Mouse (Mus musculus) limb, embryonic 10.5 days (tissue): ENCODE measurements around the gene Ss18l1. TPM values are rescaled to one million over a fixed set of nuclear protein-coding genes. Genes with fewer than 3 reads are reported as not detected.
A peak's percentile ranks its signal among the peaks of the same experiment; 100 is the strongest.

Experiments
- DNase-seq: peaks from one replicate; pipeline ENCODE4 v3.0.0-alpha.2; 2017; ENCODE audit warnings: low spot score
- H3K27ac ChIP-seq: fragments of 300-500 bp; sonication (generic); 2 replicates; pipeline ENCODE4 v1.5.1; 2016; ENCODE audit warnings: mild to moderate bottlenecking
- H3K27me3 ChIP-seq: fragments of 300-500 bp; sonication (generic); 2 replicates; pipeline ENCODE4 v1.6.1; 2016; ENCODE audit warnings: low read depth, mild to moderate bottlenecking; ENCODE audit not compliant: poor library complexity, severe bottlenecking
- H3K36me3 ChIP-seq: fragments of 300-500 bp; sonication (generic); 2 replicates; pipeline ENCODE4 v1.6.1; 2016; ENCODE audit warnings: mild to moderate bottlenecking, moderate library complexity
- H3K4me1 ChIP-seq: fragments of 300-500 bp; sonication (generic); 2 replicates; pipeline ENCODE4 v1.6.1; 2016
- H3K4me3 ChIP-seq: fragments of 300-500 bp; sonication (generic); 2 replicates; pipeline ENCODE4 v1.5.1; 2016; ENCODE audit warnings: mild to moderate bottlenecking, moderate library complexity
- H3K9me3 ChIP-seq: fragments of 300-500 bp; sonication (generic); replicated peaks from 2 replicates; pipeline ENCODE4 v1.6.1; 2016; ENCODE audit warnings: mild to moderate bottlenecking
- WGBS: fragments of 180-500 bp; shearing (Covaris S2); methylation state at CpG from one replicate; pipeline ENCODE4 v1.1.7; 2016; 5-methylcytosine and 5-hydroxymethylcytosine counted together
- polyA plus RNA-seq: library from polyadenylated mRNA; unstranded; fragments of >200 nt; fragmentation: Nextera tagmentation; extraction: Ambion mirVana; gene quantifications from 2 replicates; pipeline ENCODE4 v1.2.1, GENCODE M21; 2016

Ss18l1 gene
- polyA plus RNA-seq, 1 experiment from 2014 or later: 7.4 TPM

- H3K4me3 ChIP-seq: no peak overlapping the region
- peaks cover 29% of the 10 kb centered on the region for H3K36me3 ChIP-seq
- H3K4me1 ChIP-seq: peaks cover 35% of the 10 kb centered on the region
- DNase-seq: peak; percentile 50
- no peak overlapping the region for H3K27ac ChIP-seq
- H3K9me3 ChIP-seq: no peaks in the 10 kb centered on the region
- H3K27me3 ChIP-seq: no peaks in the 10 kb centered on the region
- 59% methylated on average over 4 of the region's 4 CpGs for WGBS
Observed at GRCm38 (mm10) chr2:180045283-180045682, 3.0 kb downstream of the Ss18l1 start.

GRCm38 (mm10) chr2:180047580-180047979 lies 5.3 kb downstream of the Ss18l1 start:
- Histone ChIP-seq H3K27ac (no peak overlapping the region), H3K9me3 (no peaks in the 10 kb centered on the region), H3K27me3 (no peaks in the 10 kb centered on the region), H3K4me3 (no peak overlapping the region), H3K4me1 (peaks cover 33% of the 10 kb centered on the region), H3K36me3 (peaks cover 28% of the 10 kb centered on the region)
- no peak for DNase-seq
- 93% methylated on average over 3 of the region's 3 CpGs for WGBS

- no peak for DNase-seq
- Histone ChIP-seq H3K4me1 (peaks cover 29% of the 10 kb centered on the region), H3K27ac (no peak overlapping the region), H3K36me3 (peaks cover 33% of the 10 kb centered on the region), H3K9me3 (no peaks in the 10 kb centered on the region), H3K27me3 (no peaks in the 10 kb centered on the region), H3K4me3 (no peak overlapping the region)
- 95% methylated on average over 18 of the region's 18 CpGs for WGBS
Observed at GRCm38 (mm10) chr2:180047980-180048635, 5.8 kb downstream of the Ss18l1 start.

- peaks cover 9% of the 10 kb centered on the region; the same call in 1 of the 2 replicates for H3K4me1 ChIP-seq
- DNase-seq: peak; percentile 90
- H3K27ac ChIP-seq: no peak overlapping the region
- WGBS: 23% methylated on average over 5 of the region's 5 CpGs
- no peaks in the 10 kb centered on the region for H3K27me3 ChIP-seq
- no peaks in the 10 kb centered on the region for H3K9me3 ChIP-seq
- H3K4me3 ChIP-seq: no peak overlapping the region
- peaks cover 59% of the 10 kb centered on the region for H3K36me3 ChIP-seq
Observed at GRCm38 (mm10) chr2:180050986-180051385, 8.7 kb downstream of the Ss18l1 start.

GRCm38 (mm10) chr2:180051986-180052733 lies 9.9 kb downstream of the Ss18l1 start:
- Histone ChIP-seq H3K4me3 (no peak overlapping the region), H3K36me3 (peaks cover 62% of the 10 kb centered on the region), H3K4me1 (peaks cover 9% of the 10 kb centered on the region; the same call in 1 of the 2 replicates), H3K9me3 (no peaks in the 10 kb centered on the region), H3K27me3 (no peaks in the 10 kb centered on the region), H3K27ac (no peak overlapping the region)
- WGBS: 92% methylated on average over 14 of the region's 14 CpGs
- DNase-seq: no peak

GRCm38 (mm10) chr2:180053001-180053400 lies 10.7 kb downstream of the Ss18l1 start:
- peaks cover 9% of the 10 kb centered on the region; the same call in 1 of the 2 replicates for H3K4me1 ChIP-seq
- no peaks in the 10 kb centered on the region for H3K9me3 ChIP-seq
- H3K27ac ChIP-seq: no peak overlapping the region
- H3K4me3 ChIP-seq: no peak overlapping the region
- no peaks in the 10 kb centered on the region for H3K27me3 ChIP-seq
- WGBS: 97% methylated on average over 9 of the region's 9 CpGs
- peaks cover 62% of the 10 kb centered on the region for H3K36me3 ChIP-seq
- DNase-seq: no peak

- 95% methylated on average over 11 of the region's 11 CpGs for WGBS
Observed at GRCm38 (mm10) chr2:180063338-180064131, 21.2 kb downstream of the Ss18l1 start.

GRCm38 (mm10) chr2:180069770-180070480 lies 27.6 kb downstream of the Ss18l1 start:
- H3K27me3 ChIP-seq: no peaks in the 10 kb centered on the region
- H3K36me3 ChIP-seq: peaks cover 42% of the 10 kb centered on the region
- peak overlapping the region; percentile 80 for H3K4me3 ChIP-seq
- no peak for DNase-seq
- 37% methylated on average over 20 of the region's 20 CpGs for WGBS
- no peaks in the 10 kb centered on the region; the same call in 1 of the 2 replicates for H3K9me3 ChIP-seq
- peak overlapping the region; percentile 85 for H3K27ac ChIP-seq
- peaks cover 10% of the 10 kb centered on the region for H3K4me1 ChIP-seq

More at GRCm38 (mm10) chr2:180063338-180064131, 21.2 kb downstream of the Ss18l1 start:
- DNase-seq: no peak
- Histone ChIP-seq H3K4me3 (no peak overlapping the region), H3K9me3 (no peaks in the 10 kb centered on the region; the same call in 1 of the 2 replicates), H3K36me3 (peaks cover 87% of the 10 kb centered on the region), H3K4me1 (no peaks in the 10 kb centered on the region), H3K27me3 (no peaks in the 10 kb centered on the region), H3K27ac (no peak overlapping the region)

- H3K27me3 ChIP-seq: no peaks in the 10 kb centered on the region
- peak; percentile 98 for DNase-seq
- H3K9me3 ChIP-seq: no peaks in the 10 kb centered on the region
- H3K27ac ChIP-seq: peak within 1 kb of the TSS; percentile 85
- H3K4me1 ChIP-seq: peaks cover 10% of the 10 kb centered on the region
- 7% methylated on average over 58 of the region's 58 CpGs for WGBS
- H3K36me3 ChIP-seq: peaks cover 33% of the 10 kb centered on the region
- peak within 1 kb of the TSS; percentile 80 for H3K4me3 ChIP-seq
Observed at GRCm38 (mm10) chr2:180070481-180071453, 28.5 kb downstream of the Ss18l1 start, which contains the start of gene Mtg2. Mtg2 (plus strand) TSS chr2:180070588.

GRCm38 (mm10) chr2:180071671-180072070 lies 29.4 kb downstream of the Ss18l1 start:
- Histone ChIP-seq H3K4me3 (no peak overlapping the region), H3K4me1 (peaks cover 10% of the 10 kb centered on the region), H3K27me3 (no peaks in the 10 kb centered on the region), H3K27ac (no peak overlapping the region), H3K36me3 (peaks cover 33% of the 10 kb centered on the region), H3K9me3 (no peaks in the 10 kb centered on the region)
- WGBS: 83% methylated on average over 2 of the region's 2 CpGs
- no peak for DNase-seq

GRCm38 (mm10) chr2:180072886-180073285 lies 30.6 kb downstream of the Ss18l1 start:
- Histone ChIP-seq H3K9me3 (no peaks in the 10 kb centered on the region), H3K4me3 (no peak overlapping the region), H3K27ac (no peak overlapping the region), H3K4me1 (peaks cover 10% of the 10 kb centered on the region), H3K27me3 (no peaks in the 10 kb centered on the region), H3K36me3 (peaks cover 33% of the 10 kb centered on the region)
- WGBS: 92% methylated on average over 7 of the region's 7 CpGs
- DNase-seq: no peak
